8 mouse cellular contexts compared by ENCODE assay signal in genomic region chr11:78163045-78163444, GRCm38 (mm10). TPM values are rescaled to one million over a fixed set of nuclear protein-coding genes. Genes with fewer than 3 reads are reported as not detected.
DNase-seq lines count a peak whose midpoint lies in the region; ATAC-seq and TF ChIP-seq lines count a peak whose summit lies in the region.

No protein-coding gene starts in this region.

- peak overlapping the region; percentile 94 for H3K9ac ChIP-seq in hindbrain, embryonic 15.5 days
- peak overlapping the region; percentile 99 for H3K9ac ChIP-seq in midbrain, embryonic 13.5 days (replicated peaks)

- WGBS in kidney, adult 2 months = 44% methylated on average over 2 of the region's 2 CpGs
- 68% methylated on average over 2 of the region's 2 CpGs for WGBS in hindbrain, embryonic 15.5 days
- 79% methylated on average over 2 of the region's 2 CpGs for WGBS in midbrain, embryonic 13.5 days

- H3K4me3 ChIP-seq in kidney, adult 2 months (ENCODE audit: insufficient read depth, low read depth, low read length) = peak overlapping the region; percentile 88
- peak overlapping the region; percentile 93 for H3K4me3 ChIP-seq in brown adipose tissue, adult 24 weeks (ENCODE audit: insufficient read depth, low read depth, low read length)
- H3K4me3 ChIP-seq in hindbrain, embryonic 15.5 days = peak overlapping the region; percentile 80
- H3K4me3 ChIP-seq in midbrain, embryonic 13.5 days (replicated peaks) = peak overlapping the region; percentile 100

- H3K27me3 ChIP-seq in kidney, adult 2 months (replicated peaks; ENCODE audit: control insufficient read depth, insufficient read depth, low read length) = no peaks in the 10 kb centered on the region
- H3K27me3 ChIP-seq in hindbrain, embryonic 15.5 days = no peaks in the 10 kb centered on the region
- H3K27me3 ChIP-seq in midbrain, embryonic 13.5 days = 0 out of 2 replicates have a peak, but pooled peaks cover 3% of the 10 kb centered on the region

- no peaks in the 10 kb centered on the region for H3K9me3 ChIP-seq in hindbrain, embryonic 15.5 days
- no peaks in the 10 kb centered on the region for H3K9me3 ChIP-seq in midbrain, embryonic 13.5 days

- TF ChIP-seq CTCF in kidney, adult 2 months (conservative IDR thresholded peaks at IDR 0.05; ENCODE audit: insufficient read depth, insufficient read length, low read depth, low read length) = no peak

- DNase-seq in kidney, adult 2 months = no peak
- no peak for DNase-seq in kidney, postnatal 10 days
- no peak for DNase-seq in right cerebral cortex, postnatal 10 days (ENCODE audit: low spot score in 2 of 2)
- DNase-seq in left cerebral cortex, postnatal 10 days (ENCODE audit: extremely low spot score in 1 of 2, low spot score in 2 of 2) = no peak
- DNase-seq in layer of hippocampus, adult 11-12 months (ENCODE audit: low spot score) = no peak

- peak overlapping the region; percentile 48 for H3K27ac ChIP-seq in kidney, adult 2 months (ENCODE audit: insufficient read depth, low read depth, low read length)
- peak overlapping the region; percentile 44 for H3K27ac ChIP-seq in brown adipose tissue, adult 24 weeks (replicated peaks; ENCODE audit: low read depth, low read length)
- peak overlapping the region; percentile 94 for H3K27ac ChIP-seq in hindbrain, embryonic 15.5 days (replicated peaks)
- peak overlapping the region; percentile 99 for H3K27ac ChIP-seq in midbrain, embryonic 13.5 days

- intact Hi-C loops in left cerebral cortex, postnatal 10 days (cut with DNase I) = no loop called here

- H3K4me2 ChIP-seq in hindbrain, embryonic 15.5 days = peak overlapping the region; percentile 63
- peak overlapping the region; percentile 84 for H3K4me2 ChIP-seq in midbrain, embryonic 13.5 days (replicated peaks)

- H3K36me3 ChIP-seq in kidney, adult 2 months (ENCODE audit: control insufficient read depth, insufficient read depth, low read length) = peaks cover 4% of the 10 kb centered on the region
- H3K36me3 ChIP-seq in hindbrain, embryonic 15.5 days = peaks cover 29% of the 10 kb centered on the region
- peaks cover 51% of the 10 kb centered on the region for H3K36me3 ChIP-seq in midbrain, embryonic 13.5 days

- peaks cover 41% of the 10 kb centered on the region for H3K4me1 ChIP-seq in kidney, adult 2 months (ENCODE audit: control insufficient read depth, insufficient read depth, low read length)
- peaks cover 22% of the 10 kb centered on the region for H3K4me1 ChIP-seq in brown adipose tissue, adult 24 weeks (ENCODE audit: control insufficient read depth, insufficient read depth, insufficient read length, low read length)
- H3K4me1 ChIP-seq in hindbrain, embryonic 15.5 days (replicated peaks) = peaks cover 44% of the 10 kb centered on the region
- H3K4me1 ChIP-seq in midbrain, embryonic 13.5 days (replicated peaks) = peaks cover 51% of the 10 kb centered on the region

- no peak for ATAC-seq in hindbrain, embryonic 15.5 days (ENCODE audit: low FRiP score, low read depth)
- ATAC-seq in midbrain, embryonic 13.5 days = no peak

- TF ChIP-seq POLR2A in kidney, adult 2 months (IDR thresholded peaks at IDR 0.05; ENCODE audit: low read depth, low read length) = no peak

RNA-seq across cellular contexts. Expression of gene Traf4, which starts 2.3 kb away (rescaled TPM):
- polyA plus RNA-seq in kidney, adult 2 months (2012; rRNA removed) = 108 and 126 TPM in 2 replicates
- polyA plus RNA-seq in brown adipose tissue, adult 24 weeks (2012; ENCODE audit: insufficient read depth, insufficient read length, missing spikeins) = 45.7 and 47.5 TPM in 2 replicates
- 98.7 and 102 TPM in 2 replicates for polyA plus RNA-seq in hindbrain, embryonic 15.5 days (2015; fragmentation: Nextera tagmentation; extraction: Ambion mirVana)
- polyA plus RNA-seq in midbrain, embryonic 13.5 days (2015; fragmentation: Nextera tagmentation; extraction: Ambion mirVana) = 120 and 139 TPM in 2 replicates
- total RNA-seq in left cerebral cortex, postnatal 10 days (2021) = 10 to 100 TPM; 31.0 to 32.6 TPM

RNA-seq across cellular contexts. Expression of gene Nek8, which starts 13.4 kb away (rescaled TPM):
- 18.3 and 24.6 TPM in 2 replicates for polyA plus RNA-seq in kidney, adult 2 months (2012; rRNA removed)
- 3.2 and 6.3 TPM in 2 replicates for polyA plus RNA-seq in brown adipose tissue, adult 24 weeks (2012; ENCODE audit: insufficient read depth, insufficient read length, missing spikeins)
- 7.5 and 8.5 TPM in 2 replicates for polyA plus RNA-seq in hindbrain, embryonic 15.5 days (2015; fragmentation: Nextera tagmentation; extraction: Ambion mirVana)
- 4.7 and 5.2 TPM in 2 replicates for polyA plus RNA-seq in midbrain, embryonic 13.5 days (2015; fragmentation: Nextera tagmentation; extraction: Ambion mirVana)
- 1 to 10 TPM; 4.8 to 5.8 TPM for total RNA-seq in left cerebral cortex, postnatal 10 days (2021)

RNA-seq across cellular contexts. Expression of gene Tlcd1, which starts 13.5 kb away (rescaled TPM):
- polyA plus RNA-seq in kidney, adult 2 months (2012; rRNA removed) = 78.2 and 144 TPM in 2 replicates
- 77.2 and 118 TPM in 2 replicates for polyA plus RNA-seq in brown adipose tissue, adult 24 weeks (2012; ENCODE audit: insufficient read depth, insufficient read length, missing spikeins)
- polyA plus RNA-seq in hindbrain, embryonic 15.5 days (2015; fragmentation: Nextera tagmentation; extraction: Ambion mirVana) = 12.8 and 13.2 TPM in 2 replicates
- polyA plus RNA-seq in midbrain, embryonic 13.5 days (2015; fragmentation: Nextera tagmentation; extraction: Ambion mirVana) = 5.0 and 5.9 TPM in 2 replicates
- 10 to 100 TPM; 23.8 to 27.9 TPM for total RNA-seq in left cerebral cortex, postnatal 10 days (2021)

RNA-seq across cellular contexts. Expression of gene Rpl23a, which starts 20.3 kb away (rescaled TPM):
- polyA plus RNA-seq in kidney, adult 2 months (2012; rRNA removed) = 153 and 278 TPM in 2 replicates
- polyA plus RNA-seq in brown adipose tissue, adult 24 weeks (2012; ENCODE audit: insufficient read depth, insufficient read length, missing spikeins) = 881 and 950 TPM in 2 replicates
- 743 and 824 TPM in 2 replicates for polyA plus RNA-seq in hindbrain, embryonic 15.5 days (2015; fragmentation: Nextera tagmentation; extraction: Ambion mirVana)
- polyA plus RNA-seq in midbrain, embryonic 13.5 days (2015; fragmentation: Nextera tagmentation; extraction: Ambion mirVana) = 934 and 937 TPM in 2 replicates
- total RNA-seq in left cerebral cortex, postnatal 10 days (2021) = 100 to 1,000 TPM; 802 to 805 TPM

RNA-seq across cellular contexts. Expression of gene Rab34, which starts 25.2 kb away (rescaled TPM):
- polyA plus RNA-seq in kidney, adult 2 months (2012; rRNA removed) = 78.1 and 92.4 TPM in 2 replicates
- polyA plus RNA-seq in brown adipose tissue, adult 24 weeks (2012; ENCODE audit: insufficient read depth, insufficient read length, missing spikeins) = 61.8 and 78.8 TPM in 2 replicates
- polyA plus RNA-seq in hindbrain, embryonic 15.5 days (2015; fragmentation: Nextera tagmentation; extraction: Ambion mirVana) = 58.0 and 65.7 TPM in 2 replicates
- polyA plus RNA-seq in midbrain, embryonic 13.5 days (2015; fragmentation: Nextera tagmentation; extraction: Ambion mirVana) = 42.0 and 43.4 TPM in 2 replicates
- 10 to 100 TPM; 37.0 to 39.8 TPM for total RNA-seq in left cerebral cortex, postnatal 10 days (2021)

Comparison
In these comparisons a context has a peak if more than half of its experiments do, and no peak if none do; other contexts are left out.
1. H3K27ac ChIP-seq: peak in every context shown above with its lines; median percentile 99 in midbrain, embryonic 13.5 days; 94 in hindbrain, embryonic 15.5 days; 48 in kidney, adult 2 months; 44 in brown adipose tissue, adult 24 weeks.